Comparison of ENCODE assay signal across 15 mouse cellular contexts in genomic region chr1:51458089-51458488, GRCm38 (mm10).
"Had no signal": no experiment of that assay in that cellular context is flagged by ENCODE, and none has a peak within 500 bp of the region (broad histone marks: within the 10 kb centered on the region; RNA-seq: fewer than 3 reads in every experiment).

No protein-coding gene starts in this region.

- ATAC-seq: hindbrain, postnatal 0 days; liver, embryonic 12.5 days had no signal

- DNase-seq: gastrocnemius, postnatal 14 days; gastrocnemius, postnatal 36 days; heart, adult 18-20 months; heart, postnatal 14 days; heart, postnatal 36 days; kidney, adult 11 months; kidney, adult 2 months; kidney, adult 9 months; kidney, postnatal 14 days; kidney, postnatal 36 days; layer of hippocampus, adult 9-11 months; layer of hippocampus, postnatal 36 days; left cerebral cortex, postnatal 4 days had no signal
